Mouse (Mus musculus) lung, postnatal 0 days (tissue): ENCODE measurements at regions not wholly inside any gene's neighbourhood (a gene's known extent, or its start where the extent isn't known, plus 50 kb on each side); places are given as distances from the start of the nearest gene placed in this dataset.
A peak's percentile ranks its signal among the peaks of the same experiment; 100 is the strongest.

Source experiments
- ATAC-seq: fragments of 200-750 bp; cut with Nextera tagmentation; 2 replicates; pipeline ENCODE4 v1.8.0; 2017; ENCODE audit warnings: moderate library complexity
- DNase-seq: peaks from one replicate; pipeline ENCODE4 v3.0.0-alpha.2; 2016; ENCODE audit warnings: low spot score
- H3K27ac ChIP-seq: fragments of 300-500 bp; sonication (generic); 2 replicates; pipeline ENCODE4 v1.5.1; 2014; ENCODE audit warnings: antibody characterized with exemption, mild to moderate bottlenecking, low read length, mixed read lengths
- H3K27me3 ChIP-seq: fragments of 300-500 bp; sonication (generic); replicated peaks from 2 replicates; pipeline ENCODE4 v1.6.1; 2014; ENCODE audit warnings: low read length, mixed read lengths; ENCODE audit not compliant: insufficient read depth
- H3K36me3 ChIP-seq: fragments of 300-500 bp; sonication (generic); 2 replicates; pipeline ENCODE4 v1.6.1; 2014; ENCODE audit warnings: low read length, mixed read lengths; ENCODE audit not compliant: insufficient read depth
- H3K4me1 ChIP-seq: fragments of 300-500 bp; sonication (generic); 2 replicates; pipeline ENCODE4 v1.6.1; 2014; ENCODE audit warnings: antibody characterized with exemption, low read depth, low read length, mixed read lengths; ENCODE audit not compliant: insufficient read depth
- H3K4me2 ChIP-seq: fragments of 300-500 bp; sonication (generic); replicated peaks from 2 replicates; pipeline ENCODE4 v1.6.1; 2014; ENCODE audit warnings: low read depth, mild to moderate bottlenecking, low read length, moderate library complexity, mixed read lengths
- H3K4me3 ChIP-seq: fragments of 300-500 bp; sonication (generic); 2 replicates; pipeline ENCODE4 v1.5.1; 2014; ENCODE audit warnings: low read depth, low read length
- H3K9ac ChIP-seq: fragments of 300-500 bp; sonication (generic); replicated peaks from 2 replicates; pipeline ENCODE4 v1.6.1; 2014; ENCODE audit warnings: low read depth, mild to moderate bottlenecking
- H3K9me3 ChIP-seq: fragments of 300-500 bp; sonication (generic); 2 replicates; pipeline ENCODE4 v1.6.1; 2016; ENCODE audit warnings: low read length, mixed read lengths
- CTCF ChIP-seq: IDR thresholded peaks from 2 replicates; pipeline ENCODE4 v1.5.1; 2016; ENCODE audit warnings: antibody characterized with exemption, mild to moderate bottlenecking
- EP300 ChIP-seq: IDR thresholded peaks from 2 replicates; pipeline ENCODE4 v1.6.1; 2016; ENCODE audit warnings: antibody characterized with exemption, mild to moderate bottlenecking, control low read depth
- WGBS: fragments of 180-500 bp; shearing (Covaris S2); extraction: QIAGEN DNeasy Blood & Tissue Kit; methylation state at CpG from one replicate; pipeline ENCODE4 v1.1.7; 2014; 5-methylcytosine and 5-hydroxymethylcytosine counted together

- TF ChIP-seq CTCF, result no peak
- no peak for TF ChIP-seq EP300
- DNase-seq (no peak), ATAC-seq (no peak)
- H3K4me1 ChIP-seq, result 0 out of 2 replicates have a peak, but pooled peaks cover 3% of the 10 kb centered on the region
- 40% methylated on average over 11 of the region's 11 CpGs for WGBS
- H3K36me3 ChIP-seq, result no peaks in the 10 kb centered on the region
- no peak overlapping the region for H3K27ac ChIP-seq
- no peak overlapping the region for H3K4me3 ChIP-seq
- H3K9me3 ChIP-seq, result no peaks in the 10 kb centered on the region
- H3K9ac ChIP-seq, result no peak overlapping the region
- no peak overlapping the region for H3K4me2 ChIP-seq
- H3K27me3 ChIP-seq, result no peaks in the 10 kb centered on the region
Measured at GRCm38 (mm10) chr12:112274756-112275155, 128.7 kb downstream of the Kif26a start.

GRCm38 (mm10) chr12:112276651-112277050 is 130.6 kb downstream of the Kif26a start:
- TF ChIP-seq EP300 (peak; percentile 49), CTCF (no peak)
- Histone ChIP-seq H3K9me3 (no peaks in the 10 kb centered on the region), H3K4me2 (no peak overlapping the region), H3K9ac (no peak overlapping the region), H3K36me3 (no peaks in the 10 kb centered on the region), H3K4me1 (0 out of 2 replicates have a peak, but pooled peaks cover 3% of the 10 kb centered on the region), H3K27ac (no peak overlapping the region), H3K27me3 (no peaks in the 10 kb centered on the region), H3K4me3 (no peak overlapping the region)
- ATAC-seq (peak; percentile 80), DNase-seq (peak; percentile 66)
- 38% methylated on average over 7 of the region's 7 CpGs for WGBS

- no peaks in the 10 kb centered on the region for H3K9me3 ChIP-seq
- H3K4me2 ChIP-seq, result no peak overlapping the region
- TF ChIP-seq CTCF (no peak), EP300 (no peak)
- no peaks in the 10 kb centered on the region for H3K27me3 ChIP-seq
- H3K4me3 ChIP-seq, result no peak overlapping the region
- 54% methylated on average over 14 of the region's 14 CpGs for WGBS
- 0 out of 2 replicates have a peak, but pooled peaks cover 3% of the 10 kb centered on the region for H3K4me1 ChIP-seq
- no peak overlapping the region for H3K9ac ChIP-seq
- ATAC-seq, result no peak
- DNase-seq, result no peak
- no peaks in the 10 kb centered on the region for H3K36me3 ChIP-seq
- H3K27ac ChIP-seq, result no peak overlapping the region
Measured at GRCm38 (mm10) chr12:112277511-112277910, 131.5 kb downstream of the Kif26a start.

GRCm38 (mm10) chr12:112285096-112285495 is 139.1 kb downstream of the Kif26a start:
- H3K9ac ChIP-seq, result no peak overlapping the region
- H3K27ac ChIP-seq, result no peak overlapping the region
- H3K4me2 ChIP-seq, result peak overlapping the region; percentile 25
- H3K4me1 ChIP-seq, result no peaks in the 10 kb centered on the region
- no peaks in the 10 kb centered on the region for H3K27me3 ChIP-seq
- ATAC-seq (no peak), DNase-seq (no peak)
- WGBS, result 38% methylated on average over 15 of the region's 15 CpGs
- H3K4me3 ChIP-seq, result no peak overlapping the region
- H3K9me3 ChIP-seq, result no peaks in the 10 kb centered on the region
- no peaks in the 10 kb centered on the region for H3K36me3 ChIP-seq
- no peak for TF ChIP-seq EP300
- TF ChIP-seq CTCF, result no peak

- WGBS, result 78% methylated on average over 3 of the region's 3 CpGs
- H3K4me2 ChIP-seq, result no peak overlapping the region
- no peaks in the 10 kb centered on the region for H3K36me3 ChIP-seq
- no peaks in the 10 kb centered on the region for H3K4me1 ChIP-seq
- H3K9ac ChIP-seq, result no peak overlapping the region
- TF ChIP-seq CTCF, result no peak
- TF ChIP-seq EP300, result no peak
- ATAC-seq (no peak), DNase-seq (no peak)
- H3K4me3 ChIP-seq, result no peak overlapping the region
- H3K27ac ChIP-seq, result no peak overlapping the region
- no peaks in the 10 kb centered on the region for H3K27me3 ChIP-seq
- H3K9me3 ChIP-seq, result no peaks in the 10 kb centered on the region
Measured at GRCm38 (mm10) chr12:112288786-112289185, 142.8 kb downstream of the Kif26a start.

GRCm38 (mm10) chr12:112290299-112290698 is 144.3 kb downstream of the Kif26a start:
- ATAC-seq (no peak; the same call in 1 of the 2 replicates), DNase-seq (no peak)
- Histone ChIP-seq H3K9ac (no peak overlapping the region), H3K27me3 (no peaks in the 10 kb centered on the region), H3K9me3 (no peaks in the 10 kb centered on the region), H3K27ac (no peak overlapping the region), H3K4me1 (no peaks in the 10 kb centered on the region), H3K4me3 (no peak overlapping the region), H3K4me2 (no peak overlapping the region), H3K36me3 (no peaks in the 10 kb centered on the region)
- WGBS, result 85% methylated on average over 9 of the region's 9 CpGs
- TF ChIP-seq CTCF (no peak), EP300 (no peak)
